Comparison of ENCODE assay signal across 27 mouse cellular contexts in genomic region chr3:51350806-51351205, GRCm38 (mm10). TPM values are rescaled to one million over a fixed set of nuclear protein-coding genes. Genes with fewer than 3 reads are reported as not detected.
"Had no signal": no experiment of that assay in that cellular context is flagged by ENCODE, and none has a peak within 500 bp of the region (broad histone marks: within the 10 kb centered on the region; RNA-seq: fewer than 3 reads in every experiment).

No protein-coding gene starts in this region.

- H3K27ac ChIP-seq: gastrocnemius, adult 2 months; heart, embryonic 10.5 days; hindbrain, embryonic 10.5 days; hindbrain, embryonic 12.5 days; hindbrain, embryonic 14.5 days; intestine, embryonic 15.5 days; layer of hippocampus, adult 2 months; left cerebral cortex, adult 2 months; limb, embryonic 13.5 days; limb, embryonic 15.5 days; liver, embryonic 12.5 days; liver, embryonic 14.5 days had no signal

- H3K9ac ChIP-seq: heart, embryonic 12.5 days; hindbrain, embryonic 12.5 days; hindbrain, embryonic 14.5 days; intestine, embryonic 15.5 days; limb, embryonic 13.5 days; limb, embryonic 15.5 days; liver, embryonic 12.5 days; liver, embryonic 14.5 days had no signal

- DNase-seq: gastrocnemius, adult 2 months; gastrocnemius, postnatal 10 days; gastrocnemius, postnatal 25 days; heart, adult 18-20 months; heart, postnatal 10 days; heart, postnatal 4 days; kidney, adult 18-20 months; kidney, adult 8-10 months; kidney, postnatal 10 days; kidney, postnatal 25 days; kidney, postnatal 4 days had no signal

- H3K4me1 ChIP-seq: hindbrain, embryonic 12.5 days; intestine, embryonic 15.5 days; limb, embryonic 15.5 days had no signal

- H3K9me3 ChIP-seq: heart, embryonic 10.5 days; heart, embryonic 12.5 days; hindbrain, embryonic 10.5 days; hindbrain, embryonic 12.5 days; intestine, embryonic 15.5 days; limb, embryonic 13.5 days; limb, embryonic 15.5 days; liver, embryonic 12.5 days had no signal

- H3K4me3 ChIP-seq: gastrocnemius, adult 2 months; heart, embryonic 10.5 days; heart, embryonic 12.5 days; hindbrain, embryonic 10.5 days; hindbrain, embryonic 12.5 days; intestine, embryonic 15.5 days; layer of hippocampus, adult 2 months; left cerebral cortex, adult 2 months; limb, embryonic 13.5 days; limb, embryonic 15.5 days; liver, embryonic 12.5 days had no signal

- H3K36me3 ChIP-seq: heart, embryonic 10.5 days; heart, embryonic 12.5 days; hindbrain, embryonic 10.5 days; hindbrain, embryonic 12.5 days; intestine, embryonic 15.5 days; limb, embryonic 13.5 days; limb, embryonic 15.5 days; liver, embryonic 12.5 days had no signal

- ATAC-seq: hindbrain, embryonic 16.5 days; inflammation-experienced regulatory T-cells, adult 6 months; intestine, embryonic 15.5 days; intestine, postnatal 0 days; liver, embryonic 12.5 days had no signal

- H3K27me3 ChIP-seq: heart, embryonic 12.5 days; hindbrain, embryonic 12.5 days; intestine, embryonic 15.5 days; limb, embryonic 13.5 days; limb, embryonic 15.5 days; liver, embryonic 12.5 days had no signal

- H3K4me2 ChIP-seq: heart, embryonic 12.5 days; hindbrain, embryonic 12.5 days; hindbrain, embryonic 14.5 days; intestine, embryonic 15.5 days; limb, embryonic 13.5 days; limb, embryonic 15.5 days; liver, embryonic 12.5 days had no signal

RNA-seq across cellular contexts. Expression of gene Mgarp, which starts 45.7 kb away (rescaled TPM):
- polyA plus RNA-seq: liver, adult 2 months had no signal
